Mouse (Mus musculus): ENCODE measurements around the gene 4931428F04Rik.

DNA sequence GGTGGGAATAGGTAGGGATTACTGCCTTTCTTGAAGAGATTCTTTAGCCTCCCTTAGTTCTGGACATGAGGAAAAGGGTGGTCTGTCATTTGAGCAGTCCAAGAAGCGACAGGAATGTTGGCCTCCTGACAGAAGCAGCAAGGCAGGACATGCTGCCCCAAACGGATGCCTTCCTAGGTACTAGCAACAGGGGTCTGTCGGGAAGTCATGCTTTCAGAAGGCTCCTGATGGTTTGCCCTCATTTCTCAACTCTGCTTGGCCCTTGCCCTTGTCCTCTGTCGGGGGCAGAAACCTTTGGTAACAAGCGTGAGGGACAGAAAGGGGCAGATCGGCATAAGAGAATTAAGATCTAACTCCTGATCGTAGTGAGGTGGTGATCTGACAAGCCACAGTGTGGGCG, 20.5 kb upstream of the 4931428F04Rik start:
- TF ChIP-seq POLR2A (IDR thresholded peaks at IDR 0.05; ENCODE audit: extremely low read depth, insufficient read depth, low read length) (no peak), CTCF (IDR thresholded peaks at IDR 0.05; ENCODE audit: low read depth, low read length) (no peak)
